Mouse (Mus musculus): ENCODE data around the gene Ttk.
A peak's percentile ranks its signal among the peaks of the same experiment; 100 is the strongest.

The Ttk gene

DNA sequence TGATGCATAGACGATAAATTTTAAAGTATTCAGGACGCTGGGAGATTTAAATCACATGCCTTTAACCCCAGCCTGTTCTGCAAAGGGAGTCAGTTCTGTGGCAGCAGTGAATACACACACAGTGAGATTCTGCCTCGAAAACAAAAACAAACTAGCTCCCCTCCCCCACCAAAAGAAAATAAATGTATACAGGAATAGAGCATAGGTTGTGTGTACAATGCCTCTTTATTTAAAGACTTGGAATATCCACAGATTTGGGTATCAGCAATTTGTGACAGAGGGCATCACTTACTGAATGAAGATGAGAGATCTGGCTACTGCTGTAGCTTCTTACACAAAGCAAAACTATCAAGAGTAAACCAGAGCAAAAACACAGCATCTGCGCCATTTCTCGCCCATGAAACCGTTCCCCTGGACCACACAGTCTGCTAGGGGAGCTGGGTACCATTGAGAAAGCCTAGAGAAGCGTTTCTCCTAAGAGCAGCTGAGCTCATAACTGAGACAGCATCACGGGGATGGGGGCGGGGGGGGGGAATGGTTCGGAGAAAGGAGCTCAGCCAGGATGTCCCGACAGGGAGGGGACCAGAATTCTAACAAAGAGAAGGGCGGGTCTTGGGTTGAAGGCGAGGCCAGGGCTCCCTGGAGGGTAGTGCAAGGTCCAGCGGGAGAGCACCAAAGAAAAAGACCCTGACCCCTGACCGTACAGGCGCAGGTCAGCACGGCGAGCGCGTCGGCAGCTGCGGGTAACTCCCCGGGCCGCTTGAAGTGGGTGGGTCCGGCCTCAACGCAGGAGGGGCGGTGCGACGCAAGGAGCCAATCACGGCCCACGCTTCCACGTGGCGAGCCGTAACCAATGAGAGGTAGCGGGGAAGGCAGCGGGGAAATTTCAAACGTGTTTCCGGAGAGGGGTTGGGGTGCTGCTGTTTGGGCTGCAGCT is at the start of gene Ttk:
TSS of gene Ttk (plus strand) at position 879 of the 937 bp plus-strand sequence.
- peak; percentile 93 for DNase-seq

GRCm38 (mm10) chr9:83785501-83785900 is 49.0 kb upstream of the Ttk start:
- DNase-seq: no peak

DNA sequence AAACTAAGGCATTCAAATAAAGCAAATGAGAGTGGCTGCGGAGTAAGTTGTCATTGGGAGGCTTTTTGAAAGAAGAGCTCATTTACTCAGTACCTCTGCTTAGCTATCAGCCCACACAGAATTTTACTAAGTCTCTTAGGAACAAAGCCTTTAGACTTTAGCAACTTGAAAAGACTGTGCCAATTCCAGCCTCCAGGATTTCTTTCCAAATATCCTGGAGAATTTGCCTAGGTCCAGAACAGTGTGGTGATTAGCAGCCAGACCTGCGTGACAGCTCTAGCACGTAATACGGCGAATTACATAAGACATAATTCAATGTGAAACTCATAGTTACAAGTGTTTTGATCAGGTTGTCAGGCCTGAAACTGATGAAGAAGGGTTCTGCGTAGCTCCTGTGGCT is 45.2 kb upstream of the Ttk start:
- no peak for DNase-seq

DNA sequence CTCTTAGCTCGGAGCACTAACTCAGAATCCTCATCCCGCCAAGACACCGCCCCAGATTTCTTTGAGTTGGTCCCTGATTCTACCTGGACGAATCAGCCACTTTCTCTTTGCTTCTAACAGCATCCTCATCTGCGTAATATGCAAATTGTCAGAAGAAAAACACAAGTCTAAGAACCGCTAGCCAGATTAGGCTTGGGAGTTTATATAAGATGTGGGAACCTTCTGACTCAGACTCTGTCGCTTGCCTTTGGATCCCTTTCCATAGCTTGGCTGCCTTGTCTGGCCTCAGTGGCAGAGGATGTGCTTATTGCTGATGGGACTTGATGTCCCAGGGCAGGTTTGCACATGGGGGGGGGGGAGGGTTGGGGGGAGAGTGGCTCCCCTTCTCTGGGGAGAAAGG is 37.6 kb upstream of the Ttk start:
- DNase-seq: peak; percentile 36

GRCm38 (mm10) chr9:83797898-83798297 is 36.6 kb upstream of the Ttk start:
- DNase-seq: peak; percentile 20

DNA sequence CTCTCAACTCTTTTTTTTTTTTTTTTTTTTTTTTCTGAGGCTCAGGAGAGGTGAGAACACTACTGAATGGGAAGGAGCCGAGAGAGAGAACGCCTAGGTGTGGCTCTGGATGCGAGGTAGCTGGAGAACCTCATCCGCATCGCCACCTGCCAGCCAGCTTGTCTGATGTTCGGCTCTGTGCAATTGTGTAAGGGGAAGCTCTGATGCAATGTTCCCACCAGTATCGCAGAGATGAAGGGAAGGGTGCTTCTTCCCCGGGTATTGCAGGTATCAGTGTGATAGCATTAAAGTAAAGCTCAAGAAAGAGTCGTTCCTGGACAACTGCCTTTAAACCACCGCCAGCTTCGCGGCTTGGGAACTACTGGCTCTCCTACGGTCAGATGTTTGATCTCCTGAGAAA is 30.1 kb upstream of the Ttk start:
- peak; percentile 25 for DNase-seq

- peak; percentile 44 for DNase-seq
Measured at GRCm38 (mm10) chr9:83805164-83805976, 29.1 kb upstream of the Ttk start.

DNA sequence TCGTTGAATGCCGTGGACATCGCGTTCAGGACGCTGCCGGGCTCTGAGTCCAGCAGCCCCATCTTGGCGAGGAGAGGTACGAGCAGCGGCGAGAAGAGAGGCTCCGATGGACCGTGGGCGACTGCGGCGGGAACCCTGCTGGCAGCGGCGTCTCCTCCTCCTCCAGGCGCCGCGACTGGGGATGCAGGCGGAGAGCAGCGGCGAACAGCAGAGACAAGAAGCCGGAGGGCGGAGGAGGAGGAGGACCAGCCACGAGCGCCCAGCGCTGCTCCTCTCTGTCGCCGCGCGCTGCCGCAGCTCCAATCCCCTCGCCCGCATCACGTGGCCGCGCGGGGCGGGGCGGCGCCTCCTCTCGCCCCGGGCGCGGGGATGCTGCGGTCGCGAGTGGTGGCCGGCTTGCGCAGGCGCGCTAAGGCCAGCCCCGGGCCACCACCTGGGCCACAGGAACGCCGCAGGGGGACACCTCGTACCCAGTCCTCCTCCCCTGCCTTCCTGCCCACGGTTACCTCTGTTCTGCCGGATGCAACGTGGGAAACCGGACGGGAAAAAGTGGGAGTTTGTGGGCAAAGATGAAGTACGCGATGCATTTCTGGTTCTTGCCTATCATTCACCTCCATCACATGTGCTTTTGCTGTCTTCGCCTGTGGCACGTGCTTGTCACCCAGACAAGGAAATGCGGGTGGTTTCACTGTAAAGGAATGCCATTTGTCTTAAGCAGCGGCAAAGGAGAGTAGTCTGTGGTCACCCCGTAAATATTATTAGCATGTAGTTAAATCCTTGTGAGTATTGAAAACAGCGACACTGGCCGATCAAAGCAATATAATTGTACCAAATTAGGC is 28.3 kb upstream of the Ttk start, which contains the start of gene Elovl4:
TSS of gene Elovl4 (minus strand) at position 301 of the 839 bp plus-strand sequence.
- DNase-seq: peak; percentile 95

DNA sequence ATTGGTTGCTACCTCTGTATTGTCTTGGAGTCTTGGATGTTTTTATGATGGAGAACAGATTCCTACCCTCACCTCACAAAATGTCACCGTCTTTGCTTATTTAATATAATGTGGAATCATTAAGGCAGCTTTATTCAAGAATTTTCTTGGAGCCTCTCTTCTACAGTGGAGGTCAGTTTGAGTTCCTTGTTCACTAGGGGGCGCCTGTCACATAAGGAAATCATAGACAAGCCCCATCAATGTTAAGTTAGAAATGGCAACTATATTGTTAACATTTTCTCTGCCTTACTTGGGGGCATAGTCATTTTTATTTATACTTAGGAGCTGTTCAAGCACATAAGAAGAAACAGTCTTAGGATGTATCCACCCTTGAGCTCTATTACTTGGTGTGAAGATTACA is 26.9 kb upstream of the Ttk start:
- DNase-seq: peak; percentile 65

DNA sequence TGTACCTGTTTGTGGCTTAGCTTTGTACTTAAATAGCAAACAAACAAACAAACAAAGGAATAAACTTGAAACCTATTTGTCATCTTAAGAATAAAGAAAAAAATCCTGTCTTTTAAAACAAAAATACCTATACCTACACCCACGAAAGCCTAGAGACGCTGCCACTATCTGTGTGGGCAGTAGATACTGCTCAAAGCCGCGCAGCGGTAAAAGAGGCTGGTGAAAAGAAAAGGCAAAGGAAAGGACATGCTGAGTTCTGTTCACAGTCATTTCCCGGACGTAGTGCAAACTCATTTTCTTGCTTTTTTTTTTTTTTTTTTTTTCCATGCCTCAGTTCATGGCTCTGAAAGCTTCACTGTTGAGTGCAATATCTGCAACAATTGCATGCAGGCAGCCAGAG is 15.3 kb upstream of the Ttk start:
- no peak for DNase-seq

DNA sequence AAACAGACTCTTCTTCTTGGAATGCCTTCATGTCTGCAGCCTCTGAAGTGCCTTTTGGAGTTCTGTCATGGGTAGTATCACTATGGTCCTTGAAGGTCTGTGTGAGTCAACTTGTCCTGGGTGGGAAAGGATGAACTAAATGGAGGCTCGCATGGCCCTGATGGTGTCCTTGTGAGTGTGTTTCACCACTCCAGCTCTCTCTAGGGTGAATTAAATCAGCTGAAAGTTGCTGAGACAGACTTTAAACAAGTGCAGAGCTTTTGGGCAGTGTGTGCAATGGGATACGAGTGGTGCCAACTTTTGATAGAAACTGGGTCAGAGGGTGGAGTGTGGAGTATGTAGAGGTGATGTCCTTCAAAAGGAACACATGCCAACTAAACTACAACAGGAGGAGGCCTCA is 13.5 kb upstream of the Ttk start:
- DNase-seq: no peak

- no peak for DNase-seq
Measured at GRCm38 (mm10) chr9:83822925-83823324, 11.6 kb upstream of the Ttk start.

- DNase-seq: no peak
Measured at GRCm38 (mm10) chr9:83829896-83830295, 4.6 kb upstream of the Ttk start.

- DNase-seq: no peak
Measured at GRCm38 (mm10) chr9:83831152-83831551, 3.3 kb upstream of the Ttk start.

- DNase-seq: no peak
Measured at GRCm38 (mm10) chr9:83834748-83835313, 342 bp downstream of the Ttk start.

- no peak for DNase-seq
Measured at GRCm38 (mm10) chr9:83852464-83852863, 18.0 kb downstream of the Ttk start.

GRCm38 (mm10) chr9:83865165-83865564 is 30.7 kb downstream of the Ttk start:
- DNase-seq: no peak

DNA sequence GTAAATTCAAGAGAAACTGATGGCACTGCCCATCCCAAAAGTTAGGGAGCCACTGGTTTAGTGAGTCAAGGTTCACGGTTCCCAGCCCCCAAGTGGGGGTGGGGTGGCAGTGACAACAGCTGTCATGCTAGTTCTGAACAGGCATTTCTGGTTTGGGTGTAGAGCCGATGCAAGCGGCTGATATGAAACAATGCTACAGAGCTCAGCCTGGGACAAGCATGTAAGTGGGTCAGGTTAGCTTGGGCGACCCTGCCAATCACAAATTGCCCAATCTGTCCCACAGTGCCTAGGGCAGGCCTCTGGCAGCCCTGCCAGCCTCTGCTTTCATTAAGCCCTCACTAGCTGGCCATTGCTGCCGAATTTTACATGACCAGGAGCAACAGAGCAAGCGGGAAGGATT is 47.7 kb downstream of the Ttk start:
- no peak for DNase-seq

DNA sequence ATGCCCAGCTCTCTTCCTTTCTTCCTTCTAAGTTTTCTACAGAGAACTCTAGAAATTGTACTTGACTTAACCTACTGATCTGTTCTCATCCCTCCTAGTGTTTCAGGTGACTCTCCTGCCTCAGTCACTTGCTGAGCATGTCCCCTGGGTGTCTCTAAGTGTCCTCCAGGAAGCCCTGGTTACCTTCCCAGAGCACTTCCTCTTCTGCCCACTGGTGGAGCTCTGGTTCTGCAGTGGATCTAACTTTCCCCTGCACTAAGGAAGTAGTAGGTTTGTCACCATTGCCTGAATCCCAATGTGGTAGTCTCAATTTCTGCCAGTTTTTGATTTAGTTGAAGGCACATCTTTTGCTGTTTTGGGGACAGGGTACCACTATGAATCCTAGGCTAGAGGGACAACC is 51.7 kb downstream of the Ttk start:
- DNase-seq: no peak

DNA sequence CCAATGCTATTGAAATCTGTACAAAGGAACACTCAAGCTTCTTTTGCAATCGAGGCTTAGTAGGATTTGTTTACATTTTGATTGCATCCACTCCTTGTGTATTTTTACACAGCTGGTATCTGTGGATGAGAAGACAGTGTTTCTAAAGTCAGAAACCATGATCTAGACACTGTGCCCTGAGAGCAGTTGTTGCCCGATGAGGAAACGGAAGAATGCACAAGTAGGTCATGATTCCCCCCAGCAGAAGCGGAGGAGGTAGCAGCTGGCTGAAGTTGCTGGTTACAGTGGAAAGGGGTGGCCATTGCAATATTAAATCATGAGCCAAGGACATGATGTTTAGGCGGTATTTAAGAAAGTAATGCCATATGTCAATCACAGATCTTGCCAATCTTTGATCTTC is 53.7 kb downstream of the Ttk start:
- no peak for DNase-seq

GRCm38 (mm10) chr9:83893073-83893472 is 58.6 kb downstream of the Ttk start:
- DNase-seq: no peak

DNA sequence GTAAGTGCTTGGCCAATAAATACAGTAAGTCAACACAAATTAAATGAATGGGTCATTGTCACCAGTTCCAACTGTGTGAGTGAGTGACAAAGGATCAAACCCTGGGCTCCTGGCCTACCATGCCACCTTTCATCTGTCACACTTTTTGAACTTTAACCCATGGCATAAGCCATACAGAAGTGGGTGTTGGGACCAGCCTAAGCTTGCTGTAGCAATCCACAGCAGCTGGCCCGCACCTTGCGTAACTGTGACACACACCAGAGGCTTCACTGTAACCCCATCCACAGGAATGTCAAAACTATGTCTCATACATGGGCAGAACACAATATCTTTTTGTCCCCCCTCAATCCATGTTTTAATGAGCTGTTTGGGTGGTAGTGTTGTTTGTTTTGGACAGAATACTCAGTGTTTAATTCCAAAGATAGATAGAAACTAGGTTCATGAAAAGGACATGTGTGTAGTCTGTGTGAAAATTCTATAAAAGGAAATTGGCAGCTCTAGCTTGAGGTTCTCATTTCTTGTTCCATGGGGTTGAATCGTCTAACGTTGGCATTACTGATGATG is 59.4 kb downstream of the Ttk start:
- no peak for DNase-seq

All from right cerebral cortex, adult 18-20 months (tissue).